Mouse (Mus musculus) limb, embryonic 15.5 days (tissue): ENCODE data around the gene Ugt1a10. TPM values are rescaled to one million over a fixed set of nuclear protein-coding genes. Genes with fewer than 3 reads are reported as not detected.
"Not testable (repeated sequence)": the region's sequence is repeated elsewhere in the genome, so short reads cannot be mapped to it uniquely, and the experiment has no call there.

ENCODE experiments used
- ATAC-seq: fragments of 200-750 bp; cut with Nextera tagmentation; 2 replicates; pipeline ENCODE4 v1.8.0; 2017; ENCODE audit warnings: low read depth, moderate TSS enrichment; ENCODE audit not compliant: insufficient number of reproducible peaks, low FRiP score, low TSS enrichment
- H3K27ac ChIP-seq: fragments of 300-500 bp; sonication (generic); 2 replicates; pipeline ENCODE4 v1.5.1; 2015; ENCODE audit warnings: moderate library complexity, mild to moderate bottlenecking, inconsistent platforms
- H3K27me3 ChIP-seq: fragments of 300-500 bp; sonication (generic); 2 replicates; pipeline ENCODE4 v1.6.1; 2015; ENCODE audit warnings: inconsistent platforms
- H3K36me3 ChIP-seq: fragments of 300-500 bp; sonication (generic); 2 replicates; pipeline ENCODE4 v1.6.1; 2015; ENCODE audit warnings: inconsistent platforms
- H3K4me1 ChIP-seq: fragments of 300-500 bp; sonication (generic); 2 replicates; pipeline ENCODE4 v1.6.1; 2015; ENCODE audit warnings: inconsistent platforms
- H3K4me2 ChIP-seq: fragments of 300-500 bp; sonication (generic); 2 replicates; pipeline ENCODE4 v1.6.1; 2015; ENCODE audit warnings: mild to moderate bottlenecking, inconsistent platforms
- H3K4me3 ChIP-seq: fragments of 300-500 bp; sonication (generic); 2 replicates; pipeline ENCODE4 v1.5.1; 2015; ENCODE audit warnings: mild to moderate bottlenecking, inconsistent platforms
- H3K9ac ChIP-seq: fragments of 300-500 bp; sonication (generic); 2 replicates; pipeline ENCODE4 v1.6.1; 2015; ENCODE audit warnings: inconsistent platforms
- H3K9me3 ChIP-seq: fragments of 300-500 bp; sonication (generic); 2 replicates; pipeline ENCODE4 v1.6.1; 2016; ENCODE audit warnings: inconsistent platforms
- WGBS: fragments of 180-500 bp; shearing (Covaris S2); methylation state at CpG from one replicate; pipeline ENCODE4 v1.1.7; 2015; 5-methylcytosine and 5-hydroxymethylcytosine counted together
- polyA plus RNA-seq: library from polyadenylated mRNA; unstranded; fragments of >200 nt; fragmentation: Nextera tagmentation; extraction: Ambion mirVana; gene quantifications from 2 replicates; pipeline ENCODE4 v1.2.1, GENCODE M21; 2015

Gene Ugt1a10
- polyA plus RNA-seq, 1 experiment from 2014 or later = not detected

DNA sequence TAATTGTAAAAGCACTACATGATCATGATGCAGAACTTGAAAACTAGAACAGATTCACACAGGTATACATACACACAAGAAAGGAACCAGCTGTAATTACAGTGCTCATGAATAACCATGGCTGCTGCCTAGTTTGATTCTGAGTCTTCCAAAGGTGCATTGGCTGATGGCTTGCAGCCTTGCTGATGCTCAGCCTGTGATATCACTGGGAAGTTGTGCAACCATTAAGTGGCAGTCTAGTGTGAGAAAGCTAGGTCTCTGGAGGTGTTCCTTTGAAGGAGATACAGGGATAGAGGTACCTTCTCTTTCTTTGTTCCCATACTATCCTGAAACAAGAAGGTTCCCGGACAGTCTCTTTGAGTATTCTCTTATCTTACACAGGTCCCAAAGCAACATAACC lies 163.9 kb downstream of the Ugt1a10 start:
- Histone ChIP-seq H3K27ac (no peak overlapping the region), H3K9ac (no peak overlapping the region), H3K27me3 (no peaks in the 10 kb centered on the region), H3K4me3 (no peak overlapping the region), H3K9me3 (peaks cover 25% of the 10 kb centered on the region), H3K36me3 (no peaks in the 10 kb centered on the region), H3K4me1 (no peaks in the 10 kb centered on the region), H3K4me2 (no peak overlapping the region)
- ATAC-seq = no peak
- 16% methylated on average over 1 of the region's 1 CpGs for WGBS

DNA sequence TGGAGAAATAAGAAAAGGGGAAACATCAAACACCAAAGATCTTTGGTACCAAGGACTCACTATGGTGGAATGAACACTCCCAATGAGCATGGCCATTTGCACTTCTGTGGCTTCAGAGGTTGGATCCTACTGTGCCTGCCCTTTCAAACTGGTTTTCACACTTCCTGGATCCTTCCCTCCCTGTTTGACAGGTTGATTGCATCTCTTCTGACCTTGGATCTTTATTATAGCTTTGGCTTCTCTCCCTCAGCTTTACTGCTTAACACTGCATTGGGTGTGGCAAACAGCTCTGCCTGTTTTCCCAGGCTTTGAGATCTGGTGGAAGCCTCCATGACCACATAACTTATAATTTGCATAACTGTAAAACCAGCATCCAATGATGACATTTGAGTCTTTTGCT lies 165.1 kb downstream of the Ugt1a10 start:
- no peak overlapping the region for H3K27ac ChIP-seq
- H3K4me3 ChIP-seq = no peak overlapping the region
- no peaks in the 10 kb centered on the region for H3K27me3 ChIP-seq
- ATAC-seq = no peak
- no peaks in the 10 kb centered on the region for H3K4me1 ChIP-seq
- H3K9me3 ChIP-seq = peaks cover 16% of the 10 kb centered on the region
- H3K4me2 ChIP-seq = no peak overlapping the region
- no peak overlapping the region for H3K9ac ChIP-seq
- no peaks in the 10 kb centered on the region for H3K36me3 ChIP-seq

- Histone ChIP-seq H3K4me2 (no peak overlapping the region), H3K27ac (no peak overlapping the region), H3K4me3 (no peak overlapping the region), H3K9ac (no peak overlapping the region), H3K36me3 (no peaks in the 10 kb centered on the region), H3K27me3 (no peaks in the 10 kb centered on the region), H3K9me3 (peaks cover 22% of the 10 kb centered on the region), H3K4me1 (no peaks in the 10 kb centered on the region)
- no peak for ATAC-seq
- 44% methylated on average over 2 of the region's 2 CpGs for WGBS
Measured at GRCm38 (mm10) chr1:88222216-88222615, 167.0 kb downstream of the Ugt1a10 start.

GRCm38 (mm10) chr1:88223011-88223515 lies 167.9 kb downstream of the Ugt1a10 start:
- not testable (repeated sequence) for H3K4me1 ChIP-seq, H3K4me3 ChIP-seq, ATAC-seq, H3K36me3 ChIP-seq, H3K27ac ChIP-seq, H3K9ac ChIP-seq, H3K27me3 ChIP-seq, H3K4me2 ChIP-seq
- H3K9me3 ChIP-seq = peaks cover 24% of the 10 kb centered on the region

GRCm38 (mm10) chr1:88223591-88223990 lies 168.4 kb downstream of the Ugt1a10 start:
- Histone ChIP-seq H3K27me3 (no peaks in the 10 kb centered on the region), H3K4me3 (no peak overlapping the region), H3K4me2 (no peak overlapping the region), H3K4me1 (no peaks in the 10 kb centered on the region), H3K9ac (no peak overlapping the region), H3K9me3 (peaks cover 29% of the 10 kb centered on the region), H3K27ac (no peak overlapping the region), H3K36me3 (no peaks in the 10 kb centered on the region)
- no peak for ATAC-seq
- WGBS = 53% methylated on average over 1 of the region's 1 CpGs

DNA sequence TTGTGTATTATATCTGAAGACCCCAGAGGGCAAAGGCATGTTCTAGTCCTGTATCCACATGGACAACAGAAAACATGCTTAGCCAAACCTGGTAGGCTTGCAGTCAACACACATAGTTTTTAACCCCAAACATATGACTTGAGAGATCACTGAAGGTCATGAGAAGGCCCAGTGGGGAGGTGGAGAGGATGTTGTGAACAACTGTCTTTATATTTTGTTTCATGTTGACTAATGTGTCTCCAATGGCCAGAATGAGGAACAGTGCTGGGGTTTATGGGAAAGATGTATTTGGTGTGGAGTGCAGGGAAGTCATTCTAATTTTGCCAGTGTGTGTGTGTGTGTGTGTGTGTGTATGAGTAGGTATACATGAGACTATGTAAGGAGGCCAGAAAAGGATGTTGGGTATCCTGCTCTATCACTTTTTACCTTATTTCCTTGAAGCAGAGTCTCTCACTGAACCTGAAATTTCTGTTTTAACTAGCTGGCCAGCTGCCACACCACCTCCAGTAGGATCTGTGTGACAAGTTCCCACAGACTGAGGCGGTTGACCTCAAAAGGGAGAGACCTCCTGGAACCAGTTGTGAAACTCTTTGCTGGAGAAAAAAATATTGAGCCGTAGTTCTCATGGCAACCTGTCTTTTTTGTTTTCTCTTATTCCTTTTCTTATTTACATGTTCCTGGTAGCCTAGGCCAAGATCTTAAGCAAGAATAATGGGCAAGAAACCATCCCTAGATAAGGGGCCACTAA lies 169.0 kb downstream of the Ugt1a10 start:
- H3K27me3 ChIP-seq = no peaks in the 10 kb centered on the region
- 63% methylated on average over 2 of the region's 2 CpGs for WGBS
- H3K36me3 ChIP-seq = no peaks in the 10 kb centered on the region
- peaks cover 35% of the 10 kb centered on the region for H3K9me3 ChIP-seq
- no peak overlapping the region for H3K9ac ChIP-seq
- no peak overlapping the region for H3K27ac ChIP-seq
- no peak overlapping the region for H3K4me3 ChIP-seq
- no peaks in the 10 kb centered on the region for H3K4me1 ChIP-seq
- H3K4me2 ChIP-seq = no peak overlapping the region
- ATAC-seq = no peak

DNA sequence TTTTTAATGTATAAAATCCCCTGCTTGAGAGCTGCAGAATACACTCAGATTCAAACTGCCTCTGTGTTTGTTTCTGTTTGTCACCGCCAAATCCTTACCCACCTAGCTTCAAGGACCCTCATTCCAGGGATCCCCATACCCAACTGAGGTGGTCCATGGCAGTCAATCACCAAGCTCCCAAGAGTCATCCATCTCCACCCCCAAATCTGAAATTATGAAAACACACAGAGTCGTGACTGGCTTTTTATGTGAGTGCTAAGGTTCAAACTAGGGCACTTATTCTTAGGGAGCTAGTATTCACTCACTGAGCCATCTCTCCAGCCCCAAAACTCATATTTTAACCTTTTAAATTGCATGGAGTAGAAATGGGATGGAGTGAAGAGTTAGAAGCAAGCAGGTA lies 170.1 kb downstream of the Ugt1a10 start:
- H3K36me3 ChIP-seq, H3K9ac ChIP-seq, H3K27ac ChIP-seq, H3K4me2 ChIP-seq, H3K4me3 ChIP-seq, H3K27me3 ChIP-seq, H3K4me1 ChIP-seq, ATAC-seq: not testable (repeated sequence)
- peaks cover 46% of the 10 kb centered on the region for H3K9me3 ChIP-seq
- WGBS = 36% methylated on average over 2 of the region's 2 CpGs

DNA sequence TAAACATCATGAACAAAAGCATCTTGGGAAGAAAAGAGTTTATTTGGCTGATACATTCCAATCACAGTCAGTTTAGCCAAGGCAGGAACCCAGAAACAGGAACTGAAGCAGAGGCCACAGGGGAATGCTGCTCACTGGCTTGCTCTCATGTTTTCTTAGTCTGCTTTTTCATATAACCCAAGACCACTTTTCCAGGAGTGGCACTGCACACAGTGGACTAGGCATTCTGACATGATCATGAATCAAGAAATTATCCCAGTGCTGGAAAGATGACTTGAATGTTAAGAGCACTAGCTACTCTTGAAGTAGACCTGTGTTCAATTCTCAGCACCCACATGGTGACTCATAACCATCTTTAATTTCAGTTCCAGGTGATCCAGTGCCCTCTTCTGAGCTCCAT lies 170.6 kb downstream of the Ugt1a10 start:
- Histone ChIP-seq H3K4me3 (no peak overlapping the region), H3K27me3 (no peaks in the 10 kb centered on the region), H3K4me1 (no peaks in the 10 kb centered on the region), H3K9ac (no peak overlapping the region), H3K36me3 (no peaks in the 10 kb centered on the region), H3K4me2 (no peak overlapping the region), H3K9me3 (peaks cover 47% of the 10 kb centered on the region), H3K27ac (no peak overlapping the region)
- no peak for ATAC-seq

GRCm38 (mm10) chr1:88226670-88227379 lies 171.6 kb downstream of the Ugt1a10 start, which contains the start of gene Mroh2a:
Gene Mroh2a, plus strand, starts transcription at chr1:88226986.
- H3K4me2 ChIP-seq = no peak within 1 kb of the TSS
- 52% methylated on average over 5 of the region's 5 CpGs for WGBS
- no peaks in the 10 kb centered on the region for H3K27me3 ChIP-seq
- no peak within 1 kb of the TSS for H3K27ac ChIP-seq
- H3K9ac ChIP-seq = no peak within 1 kb of the TSS
- H3K36me3 ChIP-seq = no peaks in the 10 kb centered on the region
- no peak within 1 kb of the TSS for H3K4me3 ChIP-seq
- no peaks in the 10 kb centered on the region for H3K4me1 ChIP-seq
- no peak for ATAC-seq
- peaks cover 54% of the 10 kb centered on the region for H3K9me3 ChIP-seq

DNA sequence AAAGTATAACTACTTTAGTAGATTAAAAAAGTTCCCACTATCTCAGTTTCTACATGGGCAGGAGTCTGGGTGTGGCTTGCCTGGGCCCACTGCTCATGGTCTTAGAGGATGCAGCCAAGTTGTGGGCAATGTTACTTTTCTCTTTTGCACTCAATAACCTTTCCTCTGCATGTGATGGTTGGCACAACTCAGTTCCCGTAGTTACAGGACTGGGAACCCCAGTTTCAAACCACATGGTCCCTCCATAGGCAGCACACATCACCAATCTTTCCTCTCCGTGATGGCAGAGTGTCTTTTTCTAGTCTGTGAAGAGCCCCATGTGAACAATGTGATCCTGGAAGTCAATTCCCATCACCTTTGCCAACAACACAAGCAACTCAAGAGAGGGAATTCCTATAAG lies 172.3 kb downstream of the Ugt1a10 start:
- WGBS = 58% methylated on average over 2 of the region's 2 CpGs
- no peaks in the 10 kb centered on the region for H3K27me3 ChIP-seq
- H3K4me3 ChIP-seq = no peak overlapping the region
- H3K27ac ChIP-seq = no peak overlapping the region
- no peak overlapping the region for H3K4me2 ChIP-seq
- H3K9me3 ChIP-seq = peaks cover 59% of the 10 kb centered on the region
- no peaks in the 10 kb centered on the region for H3K4me1 ChIP-seq
- no peak for ATAC-seq
- H3K36me3 ChIP-seq = no peaks in the 10 kb centered on the region
- no peak overlapping the region for H3K9ac ChIP-seq

GRCm38 (mm10) chr1:88228121-88228520 lies 172.9 kb downstream of the Ugt1a10 start:
- Histone ChIP-seq H3K27ac (no peak overlapping the region), H3K36me3 (no peaks in the 10 kb centered on the region), H3K4me2 (no peak overlapping the region), H3K9ac (no peak overlapping the region), H3K4me1 (no peaks in the 10 kb centered on the region), H3K27me3 (no peaks in the 10 kb centered on the region), H3K9me3 (peaks cover 63% of the 10 kb centered on the region), H3K4me3 (no peak overlapping the region)
- 72% methylated on average over 7 of the region's 7 CpGs for WGBS
- no peak for ATAC-seq

DNA sequence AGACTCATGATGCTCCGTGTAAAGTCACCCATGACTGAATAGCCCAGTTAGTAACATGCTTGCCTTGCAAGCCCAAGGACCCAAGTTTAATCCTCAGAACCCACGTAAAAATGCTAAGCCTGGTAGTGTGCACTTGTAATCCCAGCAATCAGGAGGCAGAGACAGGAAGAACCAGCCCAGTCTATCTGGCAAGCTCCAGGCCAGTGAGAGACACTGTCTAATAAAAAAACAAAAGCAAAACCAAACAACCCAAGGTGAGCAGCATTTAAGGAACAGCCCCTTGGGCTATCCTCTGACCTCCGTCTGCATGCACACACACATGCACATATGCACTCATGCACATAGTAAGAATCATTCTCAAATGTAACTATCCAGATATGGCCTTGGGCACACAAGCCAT lies 174.4 kb downstream of the Ugt1a10 start:
- ATAC-seq = no peak
- WGBS = 75% methylated on average over 3 of the region's 3 CpGs
- H3K4me2 ChIP-seq = no peak overlapping the region
- H3K4me3 ChIP-seq = no peak overlapping the region
- no peak overlapping the region for H3K9ac ChIP-seq
- H3K27ac ChIP-seq = no peak overlapping the region
- H3K27me3 ChIP-seq = no peaks in the 10 kb centered on the region
- H3K9me3 ChIP-seq = peaks cover 72% of the 10 kb centered on the region
- no peaks in the 10 kb centered on the region for H3K4me1 ChIP-seq
- H3K36me3 ChIP-seq = no peaks in the 10 kb centered on the region
